Mouse (Mus musculus): ENCODE measurements around the gene Myo1h.

DNA sequence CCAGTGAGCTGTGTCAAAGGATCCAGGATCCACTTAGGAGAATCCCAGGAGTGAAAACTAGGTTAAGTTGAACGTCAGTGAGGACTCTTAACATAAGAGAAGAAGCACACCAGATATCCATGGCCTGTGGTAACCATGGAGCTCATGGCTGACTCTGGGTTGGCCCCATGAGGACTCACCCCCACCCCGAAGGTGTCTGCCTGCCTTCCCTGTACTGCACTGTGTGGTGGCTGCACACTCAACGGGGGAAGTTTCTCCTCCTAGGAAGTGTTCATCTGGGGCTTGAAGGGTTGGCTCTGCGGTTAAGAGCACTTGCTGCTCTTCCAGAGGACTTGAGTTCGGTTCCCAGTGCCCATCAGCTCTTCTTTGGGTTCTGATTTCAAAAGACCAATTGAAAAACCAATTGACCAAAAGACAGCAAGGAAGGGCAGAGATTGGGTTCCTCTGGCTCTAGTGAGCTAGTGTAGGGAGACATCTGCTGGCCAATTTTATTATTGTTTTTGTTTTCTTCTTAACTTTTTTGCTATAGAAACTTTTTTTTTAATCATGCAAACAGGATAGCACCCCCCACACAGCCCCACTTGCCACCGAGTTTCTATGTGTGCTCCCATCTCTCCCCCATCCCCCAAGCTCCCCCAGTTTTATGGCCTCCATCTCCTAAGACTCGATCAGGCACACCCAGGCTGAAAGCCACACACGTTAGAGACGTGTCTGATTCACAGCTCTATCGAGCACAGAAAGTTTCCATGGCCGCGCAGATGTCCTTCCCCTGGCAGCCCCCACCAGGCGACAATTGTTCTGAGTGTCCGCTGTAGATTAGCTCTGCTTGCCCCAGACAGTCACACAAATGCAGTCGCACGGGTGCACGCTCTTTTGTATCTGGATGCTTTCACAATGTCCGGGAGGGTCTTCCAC is 20.1 kb downstream of the Myo1h start:
- TF ChIP-seq CTCF (IDR thresholded peaks at IDR 0.05; ENCODE audit: low read depth) (peak; percentile 81), EP300 (optimal IDR thresholded peaks at IDR 0.05) (no peak)
